Mouse (Mus musculus) cerebellum, adult 18-20 months (tissue): ENCODE measurements around the gene Hacl1.
A peak's percentile ranks its signal among the peaks of the same experiment; 100 is the strongest.

Experiments used
- DNase-seq, 2 experiments: peaks; one replicate each; pipeline ENCODE4 v3.0.0; 2021

The Hacl1 gene

DNA sequence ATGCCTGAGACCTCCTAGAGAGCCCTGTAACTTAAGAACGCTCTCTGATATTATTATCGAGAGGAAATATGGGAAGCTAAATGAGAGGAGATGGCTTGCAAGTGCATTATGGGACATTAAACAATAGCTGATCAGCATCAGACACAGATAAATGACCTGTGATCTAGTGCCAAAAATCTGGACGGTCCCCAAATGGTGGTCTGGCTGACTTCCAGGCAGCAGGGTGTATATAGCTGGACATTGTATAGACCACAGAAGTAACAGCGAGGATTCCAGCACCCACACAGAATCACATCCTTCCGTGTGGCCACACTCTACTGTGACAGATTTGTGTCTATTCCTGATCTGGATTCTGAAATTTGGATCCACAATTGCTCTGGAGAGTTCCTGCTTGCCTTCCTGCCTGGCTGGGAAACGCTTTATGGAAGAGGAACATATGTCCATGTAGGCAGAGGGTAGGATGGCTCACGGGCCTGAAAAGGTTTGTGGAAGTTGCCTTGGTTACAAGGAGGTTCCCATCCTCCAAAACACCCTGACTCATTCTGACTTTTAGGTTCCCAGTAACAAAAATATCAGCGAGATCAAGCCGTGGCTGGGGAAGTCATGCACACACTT, 68.4 kb downstream of the Hacl1 start:
- peak in 1 of 2 experiments; percentile 20 for DNase-seq

DNA sequence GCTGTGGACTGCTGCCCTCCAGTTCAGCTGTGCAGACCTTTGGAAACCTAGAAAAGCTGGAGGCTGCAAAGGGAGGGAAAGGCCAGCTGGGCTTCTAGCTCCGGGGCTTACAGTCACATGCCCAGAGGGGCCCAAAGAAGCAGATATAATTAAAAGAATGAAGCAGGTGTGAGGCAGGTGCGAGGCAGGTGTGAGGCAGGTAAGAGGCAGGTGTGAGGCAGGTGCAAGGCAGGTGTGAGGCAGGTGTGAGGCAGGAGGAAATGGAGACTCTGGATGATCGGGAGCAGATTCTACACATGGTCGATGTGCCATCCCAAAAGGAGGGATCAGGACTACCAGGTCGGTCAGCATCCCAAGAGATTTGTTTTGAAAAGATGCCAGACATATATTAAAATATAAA, 69.7 kb downstream of the Hacl1 start:
- no peak for DNase-seq

DNA sequence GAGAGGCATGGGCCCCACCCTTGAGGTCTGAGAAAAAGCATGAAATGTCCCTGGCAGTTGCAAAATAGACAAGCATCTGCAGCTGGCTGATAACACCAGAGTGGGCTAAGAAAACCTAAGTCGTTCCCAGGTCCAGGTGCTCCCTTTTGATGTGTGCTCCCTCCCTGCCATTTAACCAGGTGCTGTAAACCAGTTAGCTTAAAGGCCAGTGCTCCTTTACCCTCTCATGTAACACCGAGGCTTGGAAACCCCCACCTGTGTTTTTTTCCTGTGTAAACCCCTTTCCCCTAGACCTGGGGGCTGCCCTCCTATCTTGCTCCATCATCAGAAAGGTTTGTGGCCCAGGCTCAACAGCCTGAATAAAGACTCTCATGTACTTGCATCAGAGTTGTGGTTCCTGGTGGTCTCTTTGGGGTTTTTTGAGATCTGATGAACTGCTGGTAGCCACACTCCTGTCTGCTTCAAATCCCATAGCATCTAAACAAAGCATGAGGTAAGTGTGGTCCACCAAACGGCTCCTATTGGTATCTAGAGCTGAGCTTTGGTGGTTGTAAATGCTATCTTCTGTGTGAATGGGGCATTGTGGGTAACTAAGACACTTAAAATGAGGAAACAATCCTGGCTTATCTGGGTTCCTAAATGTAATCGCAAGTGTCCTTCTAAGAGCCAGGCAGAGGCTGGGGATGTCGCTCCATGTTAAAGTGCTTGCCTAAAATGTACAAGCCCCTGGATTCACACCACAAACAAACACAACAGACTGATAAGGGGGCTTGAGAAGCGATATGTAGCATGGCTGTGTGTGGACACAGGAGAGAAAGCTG, 70.7 kb downstream of the Hacl1 start:
- DNase-seq = no peak

DNA sequence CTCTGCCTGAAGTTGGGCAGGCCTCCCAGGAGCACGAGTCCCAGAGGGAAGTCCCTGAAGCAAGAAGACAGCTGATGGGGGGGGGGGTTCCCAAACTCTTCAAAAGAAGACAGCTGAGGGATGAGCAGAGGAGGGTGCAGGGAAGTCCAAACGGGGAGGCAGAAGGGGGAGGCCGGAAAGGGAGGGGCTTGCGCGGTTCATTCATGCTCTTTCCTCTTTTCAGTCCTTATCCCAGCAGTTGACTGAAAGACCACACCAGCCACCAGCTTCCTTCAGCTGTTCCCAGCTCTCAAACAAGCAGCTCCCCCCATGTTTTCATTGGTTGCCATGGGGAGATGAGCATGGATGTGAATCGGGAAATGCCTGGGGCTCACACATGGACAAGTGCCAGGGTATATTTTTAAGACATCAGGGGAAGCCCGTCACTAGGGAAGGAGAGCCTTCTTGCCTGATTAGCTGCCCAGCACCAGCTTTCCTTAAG, 71.9 kb downstream of the Hacl1 start:
- DNase-seq = no peak

DNA sequence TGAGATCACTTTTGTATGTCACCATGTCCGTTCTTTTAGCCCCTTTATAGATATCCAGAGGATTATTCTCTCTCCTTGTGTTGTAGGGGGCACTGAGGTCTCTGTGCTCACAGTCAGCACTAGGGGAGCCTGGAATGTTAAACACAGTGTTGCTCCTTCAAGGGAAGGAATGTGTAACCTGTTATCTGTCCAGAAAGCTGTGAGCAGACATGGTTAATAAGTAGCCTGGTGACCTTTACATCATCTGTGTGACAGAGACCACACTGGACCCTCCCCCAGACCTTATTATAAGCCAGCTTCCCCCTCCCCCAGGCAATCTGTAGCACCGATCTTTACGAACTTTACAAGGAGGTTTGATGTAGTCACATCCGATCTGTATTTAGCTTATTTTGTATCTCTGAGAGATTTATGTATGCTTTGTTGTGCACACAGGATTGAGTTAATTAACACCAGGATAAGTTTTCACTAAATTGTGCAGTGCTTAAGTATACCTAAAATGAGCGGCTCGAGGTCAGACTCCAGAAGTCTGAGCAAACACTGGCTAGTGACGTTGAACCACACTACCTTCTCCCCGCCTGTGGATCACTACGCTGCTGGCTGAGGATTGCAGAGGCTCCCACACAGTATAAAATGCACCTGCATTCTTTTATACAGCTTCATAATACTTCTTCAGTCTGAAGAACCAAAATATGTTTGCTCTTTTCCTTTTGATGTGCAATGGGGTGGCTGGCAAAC, 75.4 kb downstream of the Hacl1 start:
- no peak for DNase-seq

DNA sequence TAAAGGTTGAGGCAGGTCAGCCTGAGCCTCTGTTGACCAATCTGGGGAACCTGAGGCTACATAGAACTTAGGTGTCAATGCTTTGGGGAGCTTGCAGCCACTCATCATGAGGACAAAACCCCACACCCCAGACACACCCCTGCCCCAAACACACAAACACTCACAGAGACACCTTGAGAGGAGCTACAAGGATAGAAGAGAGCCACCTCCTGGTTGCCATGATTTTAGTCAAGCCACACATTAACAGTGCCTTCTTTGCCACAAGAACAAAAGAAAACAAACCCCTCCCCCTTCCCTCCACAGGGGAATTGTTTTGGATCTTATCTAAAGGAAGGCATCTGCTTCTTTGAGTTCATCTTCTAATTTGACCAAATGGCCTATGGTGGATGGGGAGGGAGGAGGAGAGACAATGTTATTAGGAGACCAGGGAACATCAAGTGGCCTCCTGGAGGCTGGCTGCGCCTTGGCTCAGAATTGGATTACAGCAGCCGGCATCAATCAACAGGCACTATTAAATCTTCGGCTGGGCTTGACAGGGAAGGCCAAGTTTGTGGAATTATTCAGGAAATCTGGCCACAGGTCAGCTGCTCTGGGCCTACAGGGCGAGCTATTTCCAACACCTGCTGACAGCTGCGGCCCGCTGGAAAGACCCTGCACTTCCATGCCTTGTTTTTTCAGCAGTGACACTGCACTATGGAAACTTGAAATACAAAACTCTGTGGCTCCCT, 76.5 kb downstream of the Hacl1 start:
- no peak for DNase-seq

DNA sequence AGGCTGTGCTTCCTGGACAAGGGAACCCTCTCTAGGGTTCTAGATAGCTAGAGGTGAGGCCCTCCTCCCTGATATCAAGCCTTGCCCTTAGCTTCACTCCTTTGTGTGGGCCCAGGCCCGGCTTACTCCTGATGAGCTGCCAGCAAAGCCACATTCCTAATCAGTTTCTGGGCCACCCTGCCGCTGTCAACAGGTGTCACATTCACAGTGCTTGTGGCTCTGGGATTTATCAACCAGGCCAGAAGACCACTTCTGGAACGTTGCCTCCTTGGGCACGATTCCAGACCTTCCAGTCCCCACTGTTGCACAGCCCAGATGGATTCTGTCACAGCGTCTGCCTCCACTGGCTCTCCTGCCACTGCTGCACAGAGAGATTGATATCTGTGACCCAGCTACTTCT, 80.2 kb downstream of the Hacl1 start:
- no peak for DNase-seq

DNA sequence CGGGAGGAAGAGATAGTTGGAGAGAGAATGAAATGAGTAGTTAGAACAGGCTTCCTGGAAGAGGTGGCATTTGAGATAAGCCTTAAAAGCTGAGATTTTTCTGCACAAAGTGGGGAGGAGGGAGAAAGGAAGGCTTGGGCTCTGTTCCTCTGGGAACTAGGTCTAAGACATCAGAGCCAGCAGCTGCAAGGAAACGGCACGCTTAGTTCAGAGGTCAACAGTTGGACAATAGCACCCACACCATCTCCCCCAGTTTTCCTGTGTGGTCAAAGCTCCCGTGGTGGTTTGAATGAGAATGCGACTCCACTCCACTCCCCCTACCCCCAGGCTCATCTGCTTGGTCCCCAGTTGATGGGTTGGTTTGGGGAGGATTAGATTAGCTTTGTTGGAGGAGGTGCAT, 81.9 kb downstream of the Hacl1 start:
- DNase-seq = no peak

DNA sequence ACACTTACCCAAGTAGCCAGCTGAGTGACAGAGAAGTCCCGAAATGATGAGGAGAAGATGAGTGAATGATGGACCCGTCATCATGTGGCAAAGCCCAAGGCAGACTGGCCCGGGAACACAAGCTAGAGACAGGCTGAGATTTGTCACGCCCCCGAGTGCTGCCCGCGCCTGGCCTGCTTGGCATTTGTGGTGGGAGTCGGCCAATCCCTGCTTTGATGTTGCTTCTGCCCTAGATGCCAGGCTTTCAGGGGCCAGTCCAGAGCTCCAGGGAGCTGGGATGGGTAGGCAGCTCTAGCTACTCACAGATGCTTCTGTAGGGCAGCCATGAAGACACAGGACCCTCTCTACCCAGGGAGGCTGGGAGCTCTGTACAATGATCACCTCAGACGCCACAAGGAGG, 83.3 kb downstream of the Hacl1 start:
- no peak for DNase-seq

DNA sequence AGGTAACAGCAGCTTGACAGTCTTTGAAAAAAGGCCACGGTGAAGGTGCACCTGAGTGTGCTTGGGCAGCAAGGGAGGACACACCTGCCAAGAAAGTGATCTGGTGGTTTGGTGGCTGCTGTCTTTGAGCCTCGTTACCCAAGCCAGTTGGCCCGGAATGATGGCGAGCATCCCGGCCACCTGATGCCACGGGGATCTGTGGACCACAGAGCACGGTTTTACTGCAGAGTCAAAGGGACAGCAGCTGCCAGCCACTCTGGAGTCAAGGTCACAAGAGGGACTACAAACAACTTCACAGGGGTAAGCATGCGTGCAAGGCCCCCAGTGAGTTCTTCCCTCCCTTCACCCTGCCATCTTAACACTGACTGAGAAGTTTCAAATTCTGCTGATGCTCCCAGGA, 83.8 kb downstream of the Hacl1 start:
- peak; percentile 26 to 41 for DNase-seq

DNA sequence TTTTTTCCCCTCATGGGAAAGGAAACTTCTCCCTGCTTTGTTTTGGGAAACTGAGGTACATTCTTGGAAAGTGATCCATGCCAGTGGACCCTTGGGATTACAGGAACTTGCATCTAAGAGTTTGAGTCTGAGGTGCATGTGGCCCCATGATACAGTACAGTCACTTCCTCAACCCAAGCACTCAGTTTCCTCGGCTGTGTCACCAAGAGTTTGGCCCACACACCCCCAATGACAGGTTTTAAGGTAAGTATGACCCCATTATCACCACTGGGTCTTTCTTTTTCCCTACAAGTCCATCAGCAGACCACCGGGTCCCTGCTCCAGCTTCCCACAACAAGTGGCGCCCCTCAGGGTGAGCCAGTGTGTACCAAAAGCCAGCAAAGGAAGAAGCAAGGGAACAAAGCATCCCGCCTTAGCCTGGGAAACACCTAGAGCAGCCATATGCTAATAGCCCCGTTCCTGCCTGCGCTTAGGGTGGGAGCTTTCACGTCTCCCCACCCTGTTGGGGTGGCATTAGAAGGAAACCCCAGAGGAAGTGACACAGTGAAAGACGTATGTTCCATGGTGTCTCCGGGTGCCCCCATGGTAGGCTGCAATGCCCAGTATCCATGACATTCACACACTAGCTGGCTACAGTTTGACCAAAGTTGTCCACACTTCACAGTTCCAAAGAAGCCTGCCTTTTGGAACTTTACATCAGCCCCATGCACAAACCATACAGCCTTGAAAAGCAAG, 84.4 kb downstream of the Hacl1 start:
- DNase-seq = no peak

DNA sequence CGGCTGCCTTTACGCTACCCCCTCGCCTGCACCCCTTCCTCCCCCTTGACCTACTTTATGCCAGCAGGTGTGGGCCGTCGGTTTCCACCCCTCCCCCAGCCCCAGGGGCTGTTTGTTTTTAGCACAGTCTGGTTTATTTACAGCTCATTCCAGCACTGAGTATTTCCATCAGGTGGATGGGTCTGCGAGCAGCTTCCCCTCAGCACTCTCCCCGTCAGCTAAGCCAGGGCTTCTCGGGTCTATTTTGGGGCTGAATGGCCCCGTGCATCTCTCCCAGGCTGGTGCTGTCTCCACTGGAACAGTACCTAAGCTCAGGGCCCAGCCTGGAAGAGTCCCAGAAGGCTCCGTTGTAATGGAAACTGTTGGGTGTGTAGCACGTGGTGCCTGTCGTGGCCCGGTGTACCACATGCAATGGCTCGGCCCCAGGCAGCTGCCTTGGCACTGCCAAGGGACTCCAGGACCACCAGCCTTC, 85.1 kb downstream of the Hacl1 start:
- DNase-seq = no peak

DNA sequence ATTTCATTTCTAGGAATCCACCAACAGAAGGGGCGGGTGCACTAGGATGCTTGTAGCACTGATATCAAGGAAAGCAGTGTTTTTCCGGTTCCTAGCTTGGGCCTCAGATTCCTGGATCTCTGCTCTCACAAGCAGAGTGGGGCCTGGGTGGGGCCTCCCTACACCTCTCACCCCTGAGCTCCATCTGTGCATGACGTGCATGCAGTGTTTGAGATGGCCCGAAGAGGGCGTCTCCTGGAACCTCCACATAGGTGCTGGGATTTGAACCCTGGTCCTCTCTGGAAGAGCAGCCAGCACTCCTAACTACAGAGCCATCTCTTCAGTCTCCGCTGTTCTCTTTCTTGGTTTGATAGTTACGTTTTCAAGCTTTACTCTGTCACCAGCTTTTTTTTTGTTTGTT, 86.1 kb downstream of the Hacl1 start:
- DNase-seq = no peak
